Mouse (Mus musculus) midbrain, embryonic 11.5 days (tissue): ENCODE results near the gene Riiad1. TPM values are rescaled to one million over a fixed set of nuclear protein-coding genes. Genes with fewer than 3 reads are reported as not detected.

Experiments used
- ATAC-seq: fragments of 200-750 bp; cut with Nextera tagmentation; 2 replicates; pipeline ENCODE4 v1.8.0; 2017; ENCODE audit warnings: moderate TSS enrichment, moderate library complexity; ENCODE audit not compliant: low FRiP score
- DNase-seq: peaks from one replicate; pipeline ENCODE4 v3.0.0; 2015; ENCODE audit warnings: low spot score; ENCODE audit errors: missing footprints
- H3K27ac ChIP-seq: fragments of 300-500 bp; sonication (generic); 2 replicates; pipeline ENCODE4 v1.5.1; 2014; ENCODE audit warnings: low read depth, low read length
- H3K27me3 ChIP-seq: fragments of 300-500 bp; sonication (generic); 2 replicates; pipeline ENCODE4 v1.6.1; 2014; ENCODE audit warnings: mild to moderate bottlenecking, low read length, moderate library complexity, mixed read lengths; ENCODE audit not compliant: control insufficient read depth, insufficient read depth
- H3K36me3 ChIP-seq: fragments of 300-500 bp; sonication (generic); 2 replicates; pipeline ENCODE4 v1.6.1; 2014; ENCODE audit warnings: mild to moderate bottlenecking, low read length, moderate library complexity, mixed read lengths; ENCODE audit not compliant: control insufficient read depth, insufficient read depth
- H3K4me1 ChIP-seq: fragments of 300-500 bp; sonication (generic); 2 replicates; pipeline ENCODE4 v1.6.1; 2014; ENCODE audit warnings: low read length; ENCODE audit not compliant: control insufficient read depth, insufficient read depth
- H3K4me2 ChIP-seq: fragments of 300-500 bp; sonication (generic); 2 replicates; pipeline ENCODE4 v1.6.1; 2014; ENCODE audit warnings: mild to moderate bottlenecking, moderate library complexity
- H3K4me3 ChIP-seq: fragments of 300-500 bp; sonication (generic); 2 replicates; pipeline ENCODE4 v1.5.1; 2014; ENCODE audit warnings: low read depth, low read length
- H3K9ac ChIP-seq: fragments of 300-500 bp; sonication (generic); 2 replicates; pipeline ENCODE4 v1.6.1; 2014; ENCODE audit warnings: low read length
- H3K9me3 ChIP-seq: fragments of 300-500 bp; sonication (generic); 2 replicates; pipeline ENCODE4 v1.6.1; 2016; ENCODE audit warnings: low read length; ENCODE audit not compliant: control insufficient read depth
- WGBS: fragments of 180-500 bp; shearing (Covaris S2); extraction: QIAGEN DNeasy Blood & Tissue Kit; methylation state at CpG from one replicate; pipeline ENCODE4 v1.1.7; 2014; 5-methylcytosine and 5-hydroxymethylcytosine counted together
- polyA plus RNA-seq: library from polyadenylated mRNA; unstranded; fragments of >200 nt; fragmentation: Nextera tagmentation; extraction: Ambion mirVana; gene quantifications from 2 replicates; pipeline ENCODE4 v1.2.1, GENCODE M21; 2014

Riiad1 gene
- polyA plus RNA-seq, 1 experiment from 2014 or later: 15.3 TPM

DNA sequence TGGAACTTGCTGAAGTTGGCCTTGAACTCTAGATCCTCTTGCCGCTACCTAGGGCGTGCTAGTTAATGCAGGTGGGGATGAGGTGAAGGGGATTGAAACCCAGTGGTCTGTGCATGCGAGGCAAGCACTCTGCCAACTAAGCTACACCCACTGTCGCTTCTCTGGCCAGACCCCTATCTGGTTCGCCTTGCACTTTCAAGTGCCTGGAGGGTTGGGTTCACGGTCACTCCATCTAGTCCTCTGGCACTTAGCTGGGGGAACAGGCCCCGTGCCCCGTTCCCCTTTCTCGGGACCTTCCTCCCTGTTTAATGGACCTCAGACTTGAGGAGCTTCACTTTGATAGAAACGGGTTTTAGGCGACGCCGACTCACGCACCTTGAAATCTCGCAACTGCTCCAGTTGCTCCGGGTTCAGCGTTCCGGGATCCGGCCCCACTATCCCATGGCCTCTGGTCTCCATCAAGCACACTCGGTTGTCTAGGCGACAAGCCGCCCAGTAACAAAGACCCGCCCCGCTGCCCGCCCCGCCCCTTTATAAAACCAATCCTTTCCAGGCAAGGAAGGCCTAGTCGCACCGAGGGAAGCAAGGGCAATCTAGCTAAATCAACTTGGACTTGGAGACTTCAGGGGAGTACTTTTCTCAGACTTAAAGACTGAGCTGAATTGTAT lies 7.6 kb downstream of the Riiad1 start:
- ATAC-seq: peak; percentile 85
- WGBS: 11% methylated on average over 28 of the region's 28 CpGs
- H3K9me3 ChIP-seq: no peaks in the 10 kb centered on the region
- no peaks in the 10 kb centered on the region for H3K36me3 ChIP-seq
- peak overlapping the region; percentile 34; the same call in 1 of the 2 replicates for H3K9ac ChIP-seq
- H3K4me1 ChIP-seq: peaks cover 22% of the 10 kb centered on the region
- no peak overlapping the region for H3K27ac ChIP-seq
- DNase-seq: peak; percentile 94
- H3K4me3 ChIP-seq: peak overlapping the region; percentile 28
- H3K27me3 ChIP-seq: no peaks in the 10 kb centered on the region
- H3K4me2 ChIP-seq: peak overlapping the region; percentile 50

DNA sequence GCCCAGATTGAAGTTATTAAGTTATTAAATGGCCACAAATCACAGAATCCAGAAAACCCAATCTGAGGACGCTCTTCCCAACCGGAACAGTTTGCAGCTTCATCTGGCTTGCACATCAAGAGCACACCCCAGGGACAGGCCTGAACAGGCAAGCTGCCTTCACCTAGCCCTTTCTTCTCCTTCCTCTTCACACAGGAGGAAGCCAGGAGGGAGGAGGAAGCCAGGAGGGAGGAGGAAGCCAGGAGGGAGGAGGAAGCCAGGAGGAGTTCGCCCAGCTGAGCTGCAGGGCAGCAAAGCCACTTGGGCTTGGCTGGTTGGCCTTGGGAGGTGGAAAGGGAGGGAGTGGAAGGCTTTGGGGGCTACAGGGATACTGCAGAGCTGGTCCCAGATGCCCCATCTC lies 11.2 kb downstream of the Riiad1 start:
- H3K9me3 ChIP-seq: no peaks in the 10 kb centered on the region
- H3K27ac ChIP-seq: no peak overlapping the region
- peak; percentile 64 for DNase-seq
- no peak overlapping the region for H3K4me2 ChIP-seq
- H3K4me3 ChIP-seq: no peak overlapping the region
- no peak for ATAC-seq
- H3K36me3 ChIP-seq: no peaks in the 10 kb centered on the region
- no peak overlapping the region for H3K9ac ChIP-seq
- 64% methylated on average over 3 of the region's 3 CpGs for WGBS
- no peaks in the 10 kb centered on the region for H3K27me3 ChIP-seq
- peaks cover 21% of the 10 kb centered on the region for H3K4me1 ChIP-seq

DNA sequence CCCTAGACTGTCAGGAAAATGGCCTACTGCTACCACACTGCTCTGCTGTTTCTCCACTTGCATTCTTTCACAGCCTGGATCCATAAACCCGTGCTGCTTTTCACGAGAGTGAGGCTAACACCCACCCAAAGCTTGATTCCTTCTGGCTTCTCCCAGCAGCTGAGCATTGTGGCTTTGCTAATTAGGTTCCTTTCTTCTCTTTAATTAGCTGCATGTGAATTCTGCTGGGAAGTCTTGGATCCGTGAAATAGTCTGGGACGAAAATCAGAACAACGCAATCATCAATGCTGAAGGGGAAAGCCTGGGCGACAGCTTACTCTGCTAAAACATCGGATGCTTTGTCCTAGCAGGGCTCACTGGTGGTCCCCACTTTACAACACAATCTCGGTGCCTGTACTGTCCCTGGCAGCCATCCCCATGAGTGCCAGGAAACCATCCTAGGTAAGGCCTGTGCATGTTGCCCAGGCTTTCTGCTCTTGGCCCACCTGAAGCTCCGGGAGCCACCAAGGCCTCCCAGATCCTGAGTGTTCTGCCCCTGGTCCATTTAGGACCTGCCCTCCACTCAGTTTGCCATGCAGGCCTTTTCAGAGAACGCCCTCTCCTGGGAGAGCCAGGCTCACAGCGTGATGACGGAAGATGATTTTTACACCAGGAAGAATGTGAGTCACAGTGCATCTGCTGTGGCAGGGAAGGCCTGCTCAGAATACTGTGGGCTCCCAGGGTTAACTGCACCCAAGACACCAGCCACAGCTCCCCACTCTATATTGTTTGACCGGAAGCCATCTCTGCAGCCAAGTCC lies 14.3 kb downstream of the Riiad1 start:
- Histone ChIP-seq H3K4me1 (peaks cover 12% of the 10 kb centered on the region), H3K9me3 (no peaks in the 10 kb centered on the region), H3K4me3 (no peak overlapping the region), H3K9ac (peak overlapping the region; percentile 18; the same call in 1 of the 2 replicates), H3K27me3 (no peaks in the 10 kb centered on the region), H3K36me3 (no peaks in the 10 kb centered on the region), H3K27ac (no peak overlapping the region), H3K4me2 (no peak overlapping the region)
- ATAC-seq: no peak
- WGBS: 57% methylated on average over 13 of the region's 13 CpGs
- DNase-seq: peak; percentile 59

DNA sequence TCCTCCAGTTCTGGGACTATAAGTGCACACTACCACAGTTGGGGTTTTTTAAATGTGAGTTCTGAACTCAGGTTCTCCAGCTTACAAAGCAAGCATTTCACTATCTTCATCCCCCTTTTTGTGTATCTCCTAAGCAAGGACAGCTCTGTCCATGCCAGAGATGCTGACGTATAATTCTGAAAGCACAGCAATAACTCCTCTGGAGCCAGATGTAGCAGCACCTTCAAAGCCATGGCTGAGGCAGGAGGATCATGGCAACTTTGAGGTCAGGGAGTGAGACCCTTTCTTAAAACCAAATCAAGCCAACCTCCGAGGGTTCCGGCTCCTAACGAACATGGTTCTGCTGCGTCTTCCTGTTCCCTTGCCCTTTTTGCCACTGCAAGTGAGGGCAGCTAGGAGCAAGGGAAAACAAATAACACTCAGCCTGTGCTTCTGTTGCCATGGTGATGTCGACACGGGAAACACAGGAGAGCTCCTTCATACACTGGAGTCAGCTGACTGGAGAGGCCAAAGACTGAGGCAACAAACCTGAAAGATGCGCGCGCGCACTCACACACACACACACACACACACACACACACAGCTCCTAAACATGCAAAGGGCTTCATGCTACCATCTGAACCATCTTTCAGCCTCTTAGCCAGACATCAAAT lies 16.1 kb downstream of the Riiad1 start:
- Histone ChIP-seq H3K9me3 (no peaks in the 10 kb centered on the region), H3K4me2 (no peak overlapping the region), H3K27me3 (no peaks in the 10 kb centered on the region), H3K4me3 (no peak overlapping the region), H3K27ac (peak overlapping the region; percentile 20), H3K4me1 (peaks cover 12% of the 10 kb centered on the region), H3K36me3 (no peaks in the 10 kb centered on the region), H3K9ac (no peak overlapping the region)
- ATAC-seq (peak; percentile 84), DNase-seq (peak; percentile 83)
- WGBS: 37% methylated on average over 11 of the region's 11 CpGs

DNA sequence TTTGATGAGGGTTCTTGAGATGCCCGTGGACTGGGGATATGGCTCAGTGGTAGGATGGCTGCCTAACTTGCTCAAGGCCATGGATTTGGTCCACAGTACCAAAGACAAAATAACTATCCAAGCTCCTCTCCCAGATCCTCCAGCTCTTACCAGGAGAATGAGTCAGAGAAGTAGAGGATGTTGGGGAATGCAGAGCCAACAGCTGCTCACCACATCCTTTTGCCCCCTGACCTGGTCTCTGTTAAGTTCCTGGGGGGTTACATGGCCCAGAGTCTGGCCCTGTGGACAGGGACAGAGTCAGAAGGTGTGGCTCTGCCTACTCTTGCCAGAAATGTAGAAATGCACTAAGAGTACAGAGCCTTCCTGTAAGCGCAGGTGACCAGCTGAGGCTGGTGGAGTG lies 20.3 kb downstream of the Riiad1 start:
- DNase-seq: peak; percentile 17
- no peaks in the 10 kb centered on the region for H3K27me3 ChIP-seq
- no peak overlapping the region for H3K27ac ChIP-seq
- H3K4me3 ChIP-seq: no peak overlapping the region
- peaks cover 12% of the 10 kb centered on the region for H3K4me1 ChIP-seq
- H3K9ac ChIP-seq: no peak overlapping the region
- no peak for ATAC-seq
- H3K4me2 ChIP-seq: no peak overlapping the region
- H3K9me3 ChIP-seq: no peaks in the 10 kb centered on the region
- WGBS: 100% methylated on average over 2 of the region's 2 CpGs
- no peaks in the 10 kb centered on the region for H3K36me3 ChIP-seq

DNA sequence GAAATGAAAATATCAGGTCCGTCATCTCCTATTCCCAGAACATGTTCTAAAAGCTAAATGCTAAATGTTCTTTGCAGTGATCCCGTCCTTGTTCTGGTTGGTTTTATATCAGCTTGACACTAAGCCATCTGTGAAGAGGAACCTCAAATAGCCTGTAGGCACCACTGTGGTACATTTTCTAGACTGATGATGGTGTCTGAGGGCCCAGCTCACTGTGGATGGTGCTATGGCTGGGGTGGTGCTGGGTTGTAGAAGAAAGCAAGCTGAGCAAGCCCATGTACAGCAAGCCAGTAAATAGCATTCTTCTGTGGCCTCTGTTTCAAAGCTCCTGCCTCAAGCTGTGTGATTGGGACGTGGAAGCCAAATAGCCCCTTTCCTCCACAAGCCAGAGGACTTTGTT lies 23.1 kb downstream of the Riiad1 start:
- ATAC-seq: no peak
- Histone ChIP-seq H3K9ac (no peak overlapping the region), H3K4me3 (no peak overlapping the region), H3K4me1 (no peaks in the 10 kb centered on the region), H3K27ac (no peak overlapping the region), H3K27me3 (no peaks in the 10 kb centered on the region), H3K36me3 (no peaks in the 10 kb centered on the region), H3K9me3 (no peaks in the 10 kb centered on the region), H3K4me2 (no peak overlapping the region)
- no peak for DNase-seq
- 83% methylated on average over 3 of the region's 3 CpGs for WGBS

DNA sequence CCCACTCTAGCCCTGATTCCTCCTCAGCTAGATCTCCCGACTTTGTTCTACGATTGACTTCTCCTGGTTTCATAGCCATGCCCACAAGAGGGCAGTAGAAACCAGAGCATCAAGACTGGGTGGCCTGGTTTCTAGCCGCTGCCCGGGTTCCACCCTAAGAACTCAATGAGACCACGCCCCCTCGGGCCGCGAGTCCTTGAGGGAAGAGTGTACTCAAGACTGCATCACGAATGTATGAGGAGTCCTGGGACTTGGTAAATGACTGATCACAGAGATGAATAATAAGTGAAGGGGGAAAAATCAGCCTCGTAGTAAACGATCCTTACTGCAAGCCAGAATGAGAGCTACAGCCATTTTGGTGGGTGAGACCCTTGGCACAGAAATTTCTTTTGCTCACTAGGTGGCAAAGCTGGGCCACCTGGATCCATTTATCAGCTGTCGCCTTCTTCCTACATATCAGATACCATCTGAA lies 23.6 kb downstream of the Riiad1 start:
- Histone ChIP-seq H3K9ac (peak overlapping the region; percentile 20; the same call in 1 of the 2 replicates), H3K4me3 (peak overlapping the region; percentile 23; the same call in 1 of the 2 replicates), H3K4me1 (no peaks in the 10 kb centered on the region), H3K9me3 (no peaks in the 10 kb centered on the region), H3K27ac (no peak overlapping the region), H3K36me3 (no peaks in the 10 kb centered on the region), H3K27me3 (no peaks in the 10 kb centered on the region), H3K4me2 (peak overlapping the region; percentile 39)
- ATAC-seq (peak; percentile 94), DNase-seq (peak; percentile 98)
- 3% methylated on average over 12 of the region's 12 CpGs for WGBS

DNA sequence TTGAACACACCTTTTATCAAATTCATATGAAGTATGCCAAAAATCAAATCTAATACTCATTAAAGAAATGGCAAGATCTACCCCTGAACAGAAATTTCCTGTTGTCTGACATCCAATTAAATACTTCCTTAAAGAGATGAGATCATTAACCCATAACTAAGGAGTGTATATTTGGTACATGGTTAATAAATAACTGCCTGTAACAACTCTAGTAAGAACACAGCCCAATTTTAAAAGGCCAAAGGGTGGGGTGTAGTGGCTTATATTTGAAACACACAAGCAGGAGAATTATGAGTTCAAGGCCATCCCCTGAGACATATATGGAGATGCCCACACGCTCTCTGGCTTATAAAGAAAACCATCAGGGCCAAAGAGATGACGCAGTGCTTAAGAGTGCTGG lies 30.8 kb downstream of the Riiad1 start:
- H3K27me3 ChIP-seq: no peaks in the 10 kb centered on the region
- H3K9ac ChIP-seq: no peak overlapping the region
- peaks cover 15% of the 10 kb centered on the region for H3K36me3 ChIP-seq
- no peak overlapping the region for H3K4me2 ChIP-seq
- DNase-seq (no peak), ATAC-seq (no peak)
- 93% methylated on average over 2 of the region's 2 CpGs for WGBS
- H3K27ac ChIP-seq: no peak overlapping the region
- no peak overlapping the region for H3K4me3 ChIP-seq
- H3K4me1 ChIP-seq: peaks cover 1% of the 10 kb centered on the region
- H3K9me3 ChIP-seq: no peaks in the 10 kb centered on the region

DNA sequence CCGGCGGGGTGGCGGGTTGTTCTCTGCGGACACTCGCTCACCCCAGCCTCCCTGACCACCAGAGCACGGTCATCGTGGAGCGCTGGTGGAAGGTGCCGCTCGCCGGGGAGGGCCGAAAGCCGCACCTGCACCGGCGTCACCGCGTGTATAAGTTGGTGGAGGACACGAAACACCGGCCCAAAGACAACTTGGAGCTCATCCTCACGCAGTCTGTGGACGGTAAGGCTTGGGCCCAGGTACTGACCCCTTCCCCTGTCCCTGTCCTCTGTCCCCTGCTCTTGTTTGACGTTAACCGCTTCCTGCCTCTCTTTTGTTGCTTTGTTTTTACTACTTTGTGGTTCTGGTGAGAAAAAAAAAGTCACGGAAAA lies 36.6 kb downstream of the Riiad1 start, which contains the start of gene Oaz3:
TSS of gene Oaz3 (minus strand) at position 319 of the 368 bp plus-strand sequence.
- peak within 1 kb of the TSS; percentile 84 for H3K4me2 ChIP-seq
- peaks cover 5% of the 10 kb centered on the region for H3K4me1 ChIP-seq
- peaks cover 13% of the 10 kb centered on the region for H3K36me3 ChIP-seq
- H3K27me3 ChIP-seq: no peaks in the 10 kb centered on the region
- under 1% methylated on average over 24 of the region's 24 CpGs for WGBS
- H3K27ac ChIP-seq: no peak within 1 kb of the TSS
- DNase-seq (no peak), ATAC-seq (no peak)
- peak within 1 kb of the TSS; percentile 79 for H3K9ac ChIP-seq
- H3K9me3 ChIP-seq: no peaks in the 10 kb centered on the region
- peak within 1 kb of the TSS; percentile 70 for H3K4me3 ChIP-seq
